Mouse (Mus musculus): ENCODE results near the gene Epha8.

Epha8 gene

GRCm38 (mm10) chr4:136956751-136957446, at the start of gene Epha8:
Gene Epha8 (minus strand): TSS chr4:136956816.
- DNase-seq = peak; percentile 57 to 65

DNA sequence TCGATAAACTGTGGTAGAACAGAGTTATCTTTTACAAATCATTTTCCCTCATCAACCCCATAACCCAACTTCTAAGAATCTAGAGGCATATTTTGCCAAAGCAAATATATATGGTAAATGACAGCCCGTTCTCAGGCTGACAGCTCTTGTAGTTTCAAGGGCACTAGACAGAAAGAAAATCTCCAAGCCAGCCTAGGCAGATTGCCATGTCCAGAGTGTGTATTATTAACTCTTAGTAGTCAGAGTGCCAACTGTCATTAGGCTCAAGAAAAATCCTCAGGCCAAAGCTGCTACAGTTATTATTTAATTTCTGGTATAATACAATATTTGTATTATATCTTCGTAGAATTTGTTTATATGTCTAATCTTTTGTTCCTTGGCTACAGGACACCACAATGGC, 45.2 kb upstream of the Epha8 start:
- peak in 1 of 2 experiments; percentile 41 for DNase-seq

- DNase-seq = no peak
These were observed 44.4 kb upstream of the Epha8 start for GRCm38 (mm10) chr4:137001020-137001419.

- no peak for DNase-seq
These were observed 41.8 kb upstream of the Epha8 start for GRCm38 (mm10) chr4:136998371-136998770.

DNA sequence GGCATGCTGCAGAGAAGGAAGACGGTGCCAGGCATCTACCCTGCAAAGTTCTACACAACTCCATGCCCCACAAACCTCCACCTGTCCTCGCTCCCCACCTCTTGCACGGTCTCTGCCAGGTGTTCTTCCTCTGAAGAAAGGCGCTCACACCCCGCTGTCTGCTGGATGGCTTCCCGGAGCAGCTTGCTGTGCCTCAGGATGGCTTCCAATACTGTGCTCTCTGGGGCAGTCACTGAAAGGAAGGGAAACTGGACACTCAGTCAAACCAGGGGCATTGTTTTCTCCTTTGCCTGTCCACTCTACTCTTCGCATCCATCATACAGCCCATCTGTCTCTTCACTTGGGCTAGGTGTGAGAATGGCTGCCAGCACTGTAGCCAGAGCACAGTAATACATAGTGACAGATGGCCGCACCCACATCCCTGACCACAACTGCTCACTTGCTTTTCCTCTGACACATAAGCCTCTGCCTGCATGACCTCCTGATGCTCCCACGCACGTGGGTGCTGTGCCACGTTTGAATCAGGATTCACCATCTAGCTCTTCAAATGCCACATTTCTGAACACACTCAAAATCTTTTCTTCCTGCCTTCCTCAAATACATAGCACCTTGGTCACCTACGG, 41.2 kb upstream of the Epha8 start:
- DNase-seq = peak; percentile 78 to 84

DNA sequence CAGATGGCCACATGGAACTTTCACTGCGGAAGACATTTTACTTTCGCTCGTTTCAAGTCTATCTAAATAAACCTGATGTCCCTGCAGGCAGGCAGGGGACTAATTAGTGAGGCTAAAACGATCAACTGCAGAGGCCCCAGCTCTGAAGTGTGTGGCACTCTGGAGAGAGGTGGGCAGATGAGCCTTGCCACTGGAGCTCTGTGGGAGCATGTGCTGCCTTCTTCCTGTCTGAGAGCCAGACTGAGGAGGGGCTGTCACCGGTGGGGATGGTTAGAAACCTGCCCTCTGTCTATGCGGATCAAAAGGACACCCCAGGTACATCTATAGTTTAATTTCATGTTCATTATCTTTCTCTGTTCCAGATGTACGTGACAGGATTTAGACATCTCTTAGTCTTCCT, 40.3 kb upstream of the Epha8 start:
- DNase-seq = peak in 1 of 2 experiments; percentile 16

- peak; percentile 68 to 74 for DNase-seq
These were observed 38.7 kb upstream of the Epha8 start for GRCm38 (mm10) chr4:136995361-136995760.

- DNase-seq = peak in 1 of 2 experiments; percentile 24
These were observed 25.5 kb upstream of the Epha8 start for GRCm38 (mm10) chr4:136981993-136982695.

DNA sequence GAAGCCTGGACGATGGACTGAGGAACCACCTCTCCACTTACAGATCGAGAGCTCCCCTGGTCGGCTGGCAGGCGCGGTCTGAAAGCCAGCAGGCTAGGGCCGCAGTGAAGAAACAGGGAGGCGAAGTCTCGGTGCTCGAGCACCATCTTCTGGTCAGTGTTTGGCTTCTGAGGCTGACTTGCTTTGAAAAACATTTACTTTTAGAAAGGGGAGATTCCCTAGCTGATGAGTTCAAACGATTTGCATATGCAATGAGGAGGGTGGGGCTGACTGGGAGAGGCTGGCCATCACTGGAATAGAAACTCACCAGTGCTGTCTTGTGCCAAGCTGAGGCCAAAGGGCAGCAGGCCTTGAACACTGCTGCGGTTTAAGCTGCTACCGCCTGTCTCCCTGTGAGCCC, 24.7 kb upstream of the Epha8 start:
- peak; percentile 79 to 80 for DNase-seq

DNA sequence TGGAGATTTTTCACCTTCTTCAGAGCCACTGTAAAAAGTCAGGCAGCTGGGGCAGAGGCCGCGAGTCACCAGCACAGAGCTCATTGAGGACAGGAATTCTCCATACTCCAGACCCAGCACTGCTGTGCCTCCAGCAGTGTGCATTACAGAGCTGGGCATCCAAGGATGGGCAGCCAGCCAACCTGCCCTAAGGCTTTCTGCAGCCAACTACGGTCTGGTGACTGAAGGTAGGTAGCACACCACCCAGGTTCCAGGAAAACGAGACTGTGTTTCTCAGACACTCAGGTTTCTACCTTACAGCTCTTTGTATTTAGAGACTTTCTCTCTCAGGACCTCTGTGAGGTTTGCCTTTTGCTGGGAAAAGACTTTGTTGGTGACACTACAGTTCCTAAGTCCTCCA, 24.3 kb upstream of the Epha8 start:
- DNase-seq = peak; percentile 46 to 55

GRCm38 (mm10) chr4:136977244-136977643, 20.6 kb upstream of the Epha8 start:
- no peak for DNase-seq

DNA sequence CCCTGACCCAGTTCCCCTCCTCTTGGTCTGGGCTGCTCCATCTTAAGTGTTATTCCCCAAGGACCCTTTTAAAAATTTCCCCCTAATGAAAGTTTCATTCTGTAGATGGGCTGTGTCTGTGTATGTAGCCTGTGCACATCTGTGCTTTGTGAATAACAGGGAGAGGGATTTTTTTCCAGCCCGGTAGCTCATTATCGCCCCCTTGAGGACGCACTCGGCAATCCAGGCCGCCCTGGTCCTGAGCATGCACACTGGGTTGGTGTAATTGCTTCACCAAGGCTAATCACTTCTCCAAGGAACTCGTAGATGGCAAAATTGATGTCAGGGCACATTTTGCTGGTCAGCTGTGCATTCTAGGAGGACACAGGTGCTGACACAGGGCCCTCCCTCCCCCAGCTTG, 14.3 kb upstream of the Epha8 start:
- DNase-seq = peak; percentile 56 to 63

DNA sequence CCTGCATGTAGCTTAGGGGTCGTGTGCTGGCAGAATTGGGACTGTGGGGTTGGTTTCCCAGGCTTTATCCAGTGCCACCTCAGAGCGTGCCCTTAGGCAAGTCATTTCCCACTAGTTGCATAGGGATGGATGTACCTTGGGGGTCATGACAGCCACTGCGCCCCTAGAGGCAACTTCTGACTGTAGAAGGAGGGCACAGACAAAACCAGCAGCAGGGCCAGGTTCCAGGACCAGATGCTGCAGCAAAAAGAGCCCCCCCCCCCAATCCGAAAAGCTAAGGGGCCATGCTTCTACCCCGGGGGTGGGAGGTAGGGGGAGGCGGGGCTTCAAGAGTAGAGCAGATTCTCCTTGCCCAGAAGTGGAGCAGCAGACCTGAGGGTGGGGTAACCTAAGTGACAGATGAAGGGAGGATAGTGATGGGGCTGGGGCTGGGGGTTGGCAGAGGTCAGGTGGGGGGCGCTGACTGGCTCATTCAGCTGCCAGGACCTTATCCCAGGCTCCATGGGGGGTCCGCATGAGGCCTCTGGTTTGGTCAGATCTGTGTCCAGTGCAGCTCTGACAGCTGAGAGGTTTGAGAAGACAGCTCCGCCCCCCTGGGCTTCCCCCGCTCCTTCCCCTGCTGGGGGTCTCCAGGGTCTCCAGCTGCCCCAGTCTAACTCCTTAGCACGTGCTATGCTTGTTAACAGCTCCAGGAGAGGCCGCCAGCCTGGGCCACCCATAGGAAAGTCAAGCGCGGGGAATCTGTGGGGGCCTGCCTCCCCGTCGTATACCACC, 13.1 kb upstream of the Epha8 start:
- no peak for DNase-seq

DNA sequence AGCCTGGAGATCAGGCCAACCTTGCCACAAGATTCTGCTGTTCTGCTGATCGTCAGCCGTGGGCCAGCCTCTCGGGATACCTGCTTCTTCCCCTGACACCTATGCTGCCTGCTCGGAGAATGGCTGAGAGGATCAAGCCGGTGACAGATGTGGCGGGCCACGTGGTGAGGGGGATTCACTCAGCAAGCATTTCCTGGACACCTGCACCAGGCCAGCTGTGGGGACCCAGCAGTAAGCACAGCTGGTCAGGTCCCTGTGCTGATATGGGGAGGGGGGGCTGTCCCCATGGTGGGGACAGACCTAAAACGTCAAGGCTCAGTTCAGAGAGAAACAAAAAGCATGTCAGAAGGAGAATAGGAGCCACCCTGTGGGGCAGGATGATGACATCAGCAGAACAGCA, 12.5 kb upstream of the Epha8 start:
- no peak for DNase-seq

- no peak for DNase-seq
These were observed 10.9 kb upstream of the Epha8 start for GRCm38 (mm10) chr4:136967511-136967910.

DNA sequence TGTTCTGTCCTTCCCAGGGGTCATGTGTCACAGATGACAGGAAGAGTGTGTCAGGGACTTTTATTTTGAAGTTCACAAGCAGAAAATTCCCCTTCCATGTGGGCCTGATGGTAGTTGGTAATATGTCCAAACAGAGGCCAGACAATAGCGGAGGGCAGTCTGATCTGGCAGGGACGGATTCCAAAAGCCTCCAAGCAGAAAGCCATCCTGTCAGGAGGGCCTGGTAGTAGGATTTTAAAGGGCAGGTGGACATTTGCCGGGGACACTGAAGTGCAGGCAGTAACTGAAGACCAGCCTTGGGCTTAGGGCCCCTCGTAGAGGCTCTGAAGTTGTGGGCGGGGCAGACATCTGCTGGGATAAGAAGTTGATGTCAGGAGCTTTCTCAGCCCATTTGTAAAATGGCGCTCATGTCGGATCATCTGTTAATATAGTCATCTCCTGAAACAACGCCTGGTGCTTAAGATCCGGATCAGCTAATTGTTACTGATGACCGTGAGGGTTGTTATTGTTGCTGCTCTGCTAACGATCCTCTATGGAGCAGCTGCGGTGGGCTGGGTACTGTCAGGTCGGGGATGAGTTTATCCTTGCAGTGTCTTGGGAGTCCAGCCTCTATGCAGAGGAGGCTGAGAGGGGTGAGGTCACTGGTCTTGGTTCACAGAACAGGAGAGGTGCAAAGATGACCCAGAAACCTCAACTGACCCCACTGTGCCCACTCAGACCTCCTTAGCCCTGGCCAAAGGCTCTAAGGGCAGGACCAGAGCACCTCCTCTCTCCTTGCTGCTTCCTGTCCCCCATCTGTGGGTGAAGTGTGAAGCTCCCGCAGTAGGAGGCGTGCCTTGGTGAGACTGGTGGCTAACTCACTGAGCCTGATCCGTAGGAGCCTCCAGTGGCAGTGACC, 10.1 kb upstream of the Epha8 start:
- no peak for DNase-seq

DNA sequence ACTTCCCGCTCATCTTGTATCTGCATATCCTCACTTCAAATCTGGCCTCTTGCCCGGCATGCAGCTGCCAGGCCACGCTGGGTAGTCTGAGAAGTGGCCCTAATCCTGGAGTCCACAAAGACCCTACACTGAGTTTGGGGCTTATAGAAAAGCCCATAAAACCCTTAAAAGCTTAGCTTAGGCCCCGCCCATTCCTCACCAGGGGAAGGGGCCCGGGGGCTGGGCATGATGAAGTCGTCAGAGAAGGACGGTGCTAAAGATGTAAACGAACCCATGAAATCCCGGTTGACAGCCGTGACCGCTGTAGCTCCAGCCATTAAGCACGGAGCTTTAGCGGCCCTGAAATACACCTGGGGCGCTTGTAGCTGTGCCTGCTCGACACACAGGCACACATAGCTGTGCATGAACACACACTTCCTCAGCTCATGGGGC, 8.4 kb upstream of the Epha8 start:
- DNase-seq = no peak

DNA sequence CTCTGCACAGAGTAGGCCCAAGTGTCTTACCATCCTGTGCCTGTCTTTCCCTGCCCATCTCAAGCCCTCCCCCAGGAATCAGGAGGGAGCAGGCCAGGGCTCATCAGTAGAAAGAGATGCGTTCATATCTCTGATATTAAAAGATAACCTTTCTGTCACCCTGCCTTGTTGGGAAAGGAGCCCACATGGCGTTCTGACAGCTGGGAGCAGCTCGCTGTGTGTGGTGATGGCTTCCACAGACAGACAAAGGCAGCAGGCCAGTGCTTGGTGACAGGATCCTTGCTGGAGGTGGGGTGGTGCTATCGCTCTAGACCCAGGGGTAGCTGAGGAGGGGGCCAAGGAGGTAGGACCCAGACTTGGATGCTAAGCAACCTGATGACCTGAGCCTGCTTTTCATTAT, 5.8 kb upstream of the Epha8 start:
- DNase-seq = no peak

- DNase-seq = no peak
These were observed 5.1 kb upstream of the Epha8 start for GRCm38 (mm10) chr4:136961642-136962285.

- no peak for DNase-seq
These were observed 4.0 kb upstream of the Epha8 start for GRCm38 (mm10) chr4:136960581-136960980.

- DNase-seq = no peak
These were observed 3.5 kb upstream of the Epha8 start for GRCm38 (mm10) chr4:136960068-136960467.

DNA sequence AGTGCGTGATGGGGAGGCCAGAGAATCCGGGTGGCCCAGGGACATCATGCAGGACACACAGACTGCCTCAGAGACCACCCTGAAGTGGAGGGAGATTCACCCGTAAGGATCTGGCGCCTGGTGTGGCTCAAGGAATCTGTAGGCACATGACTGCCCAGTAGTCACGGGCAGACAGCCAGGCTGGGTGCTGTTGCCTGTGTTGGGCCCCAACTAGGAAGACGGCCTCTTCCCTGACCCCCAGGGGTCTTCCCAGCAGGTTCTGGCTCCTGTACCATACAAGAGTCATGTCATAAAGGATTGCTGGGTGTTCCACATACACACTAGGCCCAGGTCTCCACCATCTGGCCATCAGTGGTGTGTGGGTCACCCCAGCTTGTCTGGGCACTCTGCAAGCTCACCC, 2.1 kb downstream of the Epha8 start:
- peak; percentile 24 to 26 for DNase-seq
